Mouse (Mus musculus): ENCODE measurements around the gene Grrp1. TPM values are rescaled to one million over a fixed set of nuclear protein-coding genes. Genes with fewer than 3 reads are reported as not detected.

The Grrp1 gene
- total RNA-seq, 2 experiments from 2014 or later = not detected

DNA sequence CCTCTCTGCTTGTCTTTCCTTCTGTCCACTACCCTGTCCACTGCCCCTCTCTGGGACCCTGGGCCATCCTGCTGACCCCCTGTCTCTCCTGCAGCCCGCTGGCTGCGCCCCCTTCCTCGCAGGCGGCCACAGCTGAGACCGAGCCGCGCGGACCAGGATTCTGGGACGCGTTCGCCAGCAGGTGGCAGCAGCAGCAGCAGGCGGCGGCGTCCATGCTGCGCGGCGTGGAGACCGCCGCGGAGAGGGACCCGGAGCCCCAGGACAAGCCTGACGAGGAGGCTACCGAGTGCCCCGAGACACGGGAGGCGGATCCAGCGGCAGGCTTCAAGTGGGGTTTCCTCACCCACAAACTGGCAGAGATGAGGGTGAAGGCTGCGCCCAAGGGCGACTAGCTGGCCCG lies 4.3 kb downstream of the Grrp1 start:
- ATAC-seq (replicated peaks; ENCODE audit: low FRiP score, poor library complexity, severe bottlenecking) = peak; percentile 31; the same call in 1 of the 2 replicates

DNA sequence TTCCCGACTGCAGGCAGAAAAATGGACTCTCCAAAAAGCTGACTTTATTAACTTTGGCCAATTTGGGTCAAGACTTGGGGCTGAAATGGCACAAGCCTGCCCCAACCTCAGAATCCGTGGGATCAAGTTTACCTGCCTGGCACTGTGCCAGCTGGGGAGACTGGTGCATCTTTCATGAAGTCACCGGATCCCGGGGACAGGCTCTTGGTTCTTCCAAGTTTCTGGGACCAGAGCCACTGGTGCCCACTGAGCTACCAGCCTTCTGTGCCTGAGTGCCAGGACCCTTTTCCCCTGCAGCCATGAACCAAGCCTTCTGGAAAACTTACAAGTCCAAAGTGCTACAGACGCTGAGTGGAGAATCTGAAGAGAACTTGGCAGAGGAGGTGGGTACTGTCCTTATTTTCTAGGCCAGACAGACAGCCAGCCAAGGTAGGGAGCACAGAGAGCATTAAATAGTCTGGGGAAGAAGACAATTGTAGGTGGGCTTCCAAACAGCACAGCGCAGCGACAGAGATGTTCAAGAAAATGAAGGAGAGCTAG lies 7.1 kb downstream of the Grrp1 start, which contains the start of gene Gm30191:
Gm30191 (plus strand) TSS at position 217 of the 540 bp plus-strand sequence.
- ATAC-seq (replicated peaks; ENCODE audit: low FRiP score, poor library complexity, severe bottlenecking) = no peak

DNA sequence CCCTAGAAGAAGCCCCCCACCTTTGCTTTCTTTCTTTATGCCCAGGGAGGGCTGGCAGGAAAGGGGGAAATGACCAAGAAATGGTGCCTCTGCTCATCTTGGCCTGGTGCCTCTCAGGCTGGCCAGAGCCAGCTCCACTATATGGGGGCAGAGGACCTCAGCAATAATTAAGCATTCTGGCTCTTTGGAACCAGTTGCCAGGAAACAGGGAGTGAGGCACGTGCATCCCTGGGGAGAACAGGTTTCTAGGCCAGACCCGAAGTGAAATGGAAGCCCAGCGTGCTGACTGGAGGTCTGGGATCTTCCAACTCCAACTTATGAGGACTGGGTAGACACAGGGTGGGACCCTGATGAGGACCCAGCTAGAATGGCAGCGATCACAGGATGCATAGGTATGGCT lies 7.7 kb downstream of the Grrp1 start:
- no peak for ATAC-seq (replicated peaks; ENCODE audit: low FRiP score, poor library complexity, severe bottlenecking)

DNA sequence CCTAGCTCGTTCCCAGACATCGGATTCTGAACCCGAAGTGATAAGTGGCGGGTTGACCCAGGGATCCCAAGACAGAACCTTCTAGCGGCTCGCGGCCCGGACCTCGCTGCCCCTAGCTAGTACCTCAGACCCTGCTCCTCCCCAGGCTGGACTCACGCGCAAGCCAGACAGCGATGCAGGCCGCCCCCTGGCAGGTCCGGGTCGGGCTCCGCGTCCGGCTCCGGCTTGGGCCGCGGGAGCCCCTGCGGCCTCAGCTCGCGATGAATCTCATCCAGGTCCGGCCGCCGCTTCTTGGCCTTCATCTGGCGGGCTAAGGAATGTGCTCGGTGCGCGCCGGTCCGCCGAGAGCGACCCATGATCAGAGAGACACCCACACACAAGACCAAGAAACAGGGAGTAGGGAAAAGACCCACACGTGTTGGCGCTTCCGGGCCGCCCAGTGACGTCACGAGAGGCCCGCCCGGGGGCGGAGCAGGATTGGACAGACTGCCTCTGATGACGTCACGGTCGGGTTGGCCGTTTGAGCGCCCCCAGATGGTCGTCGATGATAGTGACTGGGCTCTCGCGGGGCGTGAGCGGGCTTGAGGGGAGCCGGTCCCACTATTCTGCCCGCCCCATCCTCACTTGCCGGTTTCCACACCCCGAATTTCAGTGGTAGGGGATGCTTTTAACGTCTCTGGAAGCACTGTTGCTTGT lies 8.6 kb downstream of the Grrp1 start, which contains the start of gene Zfp593:
Zfp593 (minus strand) TSS at position 445 of the 696 bp plus-strand sequence.
- peak; percentile 81 for ATAC-seq (replicated peaks; ENCODE audit: low FRiP score, poor library complexity, severe bottlenecking)

DNA sequence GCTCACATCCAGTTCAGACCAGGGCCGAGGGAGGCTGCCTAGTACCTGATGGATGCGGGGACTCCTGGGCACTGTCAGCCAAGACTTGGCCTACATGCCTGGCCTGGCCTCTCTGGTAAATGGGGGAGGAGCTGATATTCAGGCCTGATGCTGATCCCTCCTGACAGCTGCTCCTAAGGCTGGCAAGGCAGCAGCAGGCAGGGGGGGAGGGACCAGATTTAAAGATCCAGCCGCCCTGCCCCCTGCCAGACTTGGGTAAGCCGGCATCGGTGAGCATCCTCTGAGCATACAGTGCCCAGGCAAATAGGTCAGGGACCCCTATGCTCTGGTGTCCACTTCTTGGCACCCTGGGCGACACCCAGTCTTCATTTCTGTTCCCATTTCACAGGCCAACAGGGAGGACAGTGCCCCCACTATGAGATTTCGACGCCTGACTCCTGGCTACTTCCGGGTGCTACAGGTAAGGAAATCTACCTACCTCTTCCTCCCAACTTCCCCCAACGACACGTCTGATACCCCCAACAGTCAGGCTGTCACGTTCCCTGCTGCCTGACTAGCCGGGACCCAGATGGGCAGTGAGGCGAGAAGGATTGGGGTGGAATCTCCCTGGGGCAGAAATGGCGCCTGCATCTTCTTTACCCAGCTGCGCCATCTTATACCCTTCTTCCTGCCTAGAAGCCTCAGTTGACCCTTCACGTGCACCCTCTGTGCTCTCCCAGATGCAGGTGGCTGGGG lies 10.2 kb downstream of the Grrp1 start, which contains the start of gene E130218I03Rik:
E130218I03Rik (plus strand) TSS at position 147 of the 735 bp plus-strand sequence.
- no peak for ATAC-seq (replicated peaks; ENCODE audit: low FRiP score, poor library complexity, severe bottlenecking)

DNA sequence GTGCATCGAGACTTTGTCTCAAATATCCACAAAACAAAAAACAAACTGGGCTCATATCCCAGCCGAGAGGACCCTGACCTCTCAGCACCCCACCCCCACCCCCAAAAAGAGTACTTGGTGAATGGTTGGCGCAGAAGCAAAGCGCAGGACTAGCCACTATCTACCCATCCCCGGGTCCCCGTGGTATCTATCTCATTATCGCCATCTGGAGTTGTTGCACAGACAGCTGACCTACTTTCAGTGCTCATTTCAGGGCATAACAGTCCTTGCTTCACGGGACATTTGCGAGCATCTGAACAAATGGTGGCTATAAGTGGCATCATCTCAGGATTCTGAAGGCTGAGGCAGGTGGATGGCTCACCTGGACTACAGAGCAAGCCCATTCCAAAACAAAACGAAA lies 15.2 kb downstream of the Grrp1 start:
- no peak for ATAC-seq (replicated peaks; ENCODE audit: low FRiP score, poor library complexity, severe bottlenecking)

DNA sequence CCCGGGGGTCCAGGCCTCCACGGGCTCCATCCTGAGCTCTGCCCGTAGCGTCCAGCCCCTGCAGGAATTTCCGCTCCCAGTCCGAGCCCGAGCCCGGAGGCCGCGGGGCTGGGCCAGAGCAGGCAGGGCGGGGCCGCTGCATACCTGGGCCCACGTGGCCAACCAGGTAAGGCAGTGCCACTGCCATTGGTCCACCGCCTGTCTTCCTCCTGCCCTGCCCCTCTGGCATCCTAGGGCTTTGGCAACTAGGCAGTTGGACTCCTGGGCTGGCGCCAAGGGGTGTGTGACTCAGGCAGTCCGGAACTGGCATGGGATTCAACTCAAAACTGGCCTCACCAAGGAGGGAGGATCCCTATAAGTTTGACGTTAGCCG lies 15.6 kb downstream of the Grrp1 start, which contains the start of gene Cnksr1:
Cnksr1 (minus strand) TSS at position 121 of the 373 bp plus-strand sequence.
- 0 out of 2 replicates have a peak, but pooled peaks have one; percentile 16 for ATAC-seq (replicated peaks; ENCODE audit: low FRiP score, poor library complexity, severe bottlenecking)

DNA sequence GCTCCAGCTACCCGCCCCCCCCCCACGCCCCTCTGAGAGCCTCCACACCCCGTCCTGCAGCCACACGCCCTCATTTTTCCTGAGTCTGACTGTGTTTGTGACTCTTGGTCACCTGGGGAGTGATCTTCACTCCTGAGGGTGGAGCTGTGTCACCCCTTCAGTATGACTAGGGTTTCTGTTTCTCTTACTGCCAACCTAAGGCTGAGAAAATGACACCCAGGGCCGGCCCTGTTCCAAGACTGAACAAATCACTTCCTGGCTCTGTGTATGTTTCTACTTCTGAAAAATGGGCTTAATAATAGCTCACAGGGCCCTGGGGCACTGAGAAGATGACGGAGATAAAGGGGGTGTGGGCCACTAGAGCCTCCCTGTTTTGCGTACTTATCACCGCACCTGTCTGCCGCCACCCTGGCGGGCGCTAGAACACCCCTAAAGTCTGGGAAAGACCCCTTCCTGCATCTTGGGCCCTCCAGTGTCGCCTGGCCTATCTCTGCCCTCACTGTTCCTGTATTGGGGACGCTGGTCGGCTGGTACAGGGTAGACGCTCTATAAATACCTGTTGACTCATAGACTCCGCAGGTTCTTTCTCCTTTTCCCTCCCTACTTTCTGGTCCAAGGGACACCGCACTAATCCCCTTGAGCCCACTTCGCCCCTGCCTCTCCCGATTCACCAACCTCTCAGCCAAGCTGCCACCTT lies 16.2 kb downstream of the Grrp1 start:
- ATAC-seq (replicated peaks; ENCODE audit: low FRiP score, poor library complexity, severe bottlenecking) = no peak

DNA sequence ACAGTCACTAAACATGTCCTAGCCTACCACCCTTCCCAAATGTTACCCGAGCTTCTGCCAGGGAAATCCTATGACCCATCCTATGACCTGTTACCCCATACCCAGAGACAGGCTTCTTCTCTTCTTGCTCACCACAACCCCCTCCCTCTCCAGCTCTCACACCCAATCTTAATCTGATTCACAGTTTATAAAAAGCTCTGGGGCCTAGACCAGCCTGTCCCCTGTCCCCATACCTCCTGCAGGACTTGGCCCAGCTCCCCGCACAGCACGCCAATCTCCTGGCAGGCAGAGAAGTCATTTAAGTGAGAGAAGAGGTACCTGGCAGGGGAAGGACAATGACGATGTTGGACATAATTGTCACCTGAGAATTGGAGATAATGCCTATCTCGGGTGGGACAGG lies 19.0 kb downstream of the Grrp1 start:
- ATAC-seq (replicated peaks; ENCODE audit: low FRiP score, poor library complexity, severe bottlenecking) = no peak

DNA sequence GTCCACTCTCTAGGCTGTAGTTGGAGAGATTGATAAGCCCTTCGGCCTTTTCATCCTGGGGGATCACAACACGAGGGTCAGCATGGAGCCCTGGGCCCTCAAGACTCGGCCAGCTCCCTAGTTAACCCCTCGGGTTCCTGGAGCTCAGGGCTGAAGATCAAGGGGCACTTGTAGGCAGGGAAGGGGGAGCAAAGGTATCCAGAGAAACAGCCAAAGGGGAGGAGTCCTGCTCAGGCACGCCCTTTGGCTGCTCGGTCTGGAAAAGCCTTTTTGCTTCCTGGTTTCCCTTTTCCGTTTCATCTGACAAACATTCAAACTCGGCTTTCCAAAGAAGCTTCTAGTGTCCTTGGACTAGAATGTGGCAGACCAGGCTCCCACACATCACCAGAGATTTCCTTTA lies 23.5 kb downstream of the Grrp1 start:
- no peak for ATAC-seq (replicated peaks; ENCODE audit: low FRiP score, poor library complexity, severe bottlenecking)

DNA sequence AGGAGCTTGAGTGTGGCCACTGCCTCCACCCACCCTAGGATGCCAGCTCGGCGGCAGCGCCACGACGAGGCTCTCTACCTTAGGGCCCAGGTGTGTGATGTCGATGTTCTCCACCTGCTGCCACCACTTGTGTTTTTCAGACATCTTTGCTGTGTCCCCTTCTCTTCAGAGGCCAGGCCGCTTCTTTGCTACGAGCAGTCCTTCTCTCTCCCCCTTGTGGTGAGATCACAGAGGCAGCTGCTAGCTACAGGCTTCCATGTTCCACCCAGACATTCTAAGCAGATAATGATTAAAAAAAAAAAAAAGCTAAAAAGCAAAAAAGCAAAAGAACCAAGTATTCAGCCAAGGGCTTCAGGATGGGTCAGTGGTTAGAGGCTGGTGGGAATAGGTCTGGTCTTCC lies 26.7 kb downstream of the Grrp1 start, which contains the start of gene Catsper4:
Catsper4 (minus strand) TSS at position 190 of the 400 bp plus-strand sequence.
- no peak for ATAC-seq (replicated peaks; ENCODE audit: low FRiP score, poor library complexity, severe bottlenecking)

DNA sequence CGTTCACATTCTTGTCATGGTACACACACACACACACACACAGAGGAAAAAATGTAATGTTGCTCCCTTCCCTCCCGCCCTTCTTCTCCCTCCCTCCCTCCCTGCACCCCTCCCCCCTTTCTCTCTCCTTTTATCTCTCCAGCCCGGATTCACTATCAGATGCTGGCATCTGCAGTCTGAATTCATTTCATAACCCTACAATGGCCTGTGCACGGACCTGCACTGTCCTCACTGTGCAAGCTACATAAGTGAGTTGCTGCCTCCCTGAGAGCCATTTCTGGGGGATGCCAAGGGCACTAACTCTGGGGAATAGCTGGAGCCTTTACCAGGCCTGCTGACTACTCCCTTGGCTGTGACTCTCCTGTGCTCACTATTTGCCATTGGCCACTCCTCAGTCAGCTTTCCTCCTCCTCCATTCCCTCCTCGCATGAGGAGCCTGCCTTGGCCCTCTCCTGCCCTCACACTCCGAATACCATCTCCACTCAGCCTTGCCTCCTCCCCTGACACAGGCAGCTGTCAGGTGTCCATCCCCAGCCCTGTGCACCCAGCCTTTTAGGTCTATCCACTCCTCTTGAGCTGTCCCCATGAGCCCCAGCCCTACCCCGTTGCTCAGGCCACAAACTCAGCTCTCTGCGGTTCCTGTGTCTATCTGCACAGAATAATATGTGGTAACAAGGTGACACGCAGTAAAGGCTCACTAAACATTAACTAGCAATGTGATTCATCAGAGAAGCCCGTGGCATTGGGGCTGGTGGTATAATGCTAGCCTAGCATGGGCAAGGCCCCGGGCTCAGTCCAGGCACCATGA lies 30.9 kb downstream of the Grrp1 start:
- ATAC-seq (replicated peaks; ENCODE audit: low FRiP score, poor library complexity, severe bottlenecking) = no peak

DNA sequence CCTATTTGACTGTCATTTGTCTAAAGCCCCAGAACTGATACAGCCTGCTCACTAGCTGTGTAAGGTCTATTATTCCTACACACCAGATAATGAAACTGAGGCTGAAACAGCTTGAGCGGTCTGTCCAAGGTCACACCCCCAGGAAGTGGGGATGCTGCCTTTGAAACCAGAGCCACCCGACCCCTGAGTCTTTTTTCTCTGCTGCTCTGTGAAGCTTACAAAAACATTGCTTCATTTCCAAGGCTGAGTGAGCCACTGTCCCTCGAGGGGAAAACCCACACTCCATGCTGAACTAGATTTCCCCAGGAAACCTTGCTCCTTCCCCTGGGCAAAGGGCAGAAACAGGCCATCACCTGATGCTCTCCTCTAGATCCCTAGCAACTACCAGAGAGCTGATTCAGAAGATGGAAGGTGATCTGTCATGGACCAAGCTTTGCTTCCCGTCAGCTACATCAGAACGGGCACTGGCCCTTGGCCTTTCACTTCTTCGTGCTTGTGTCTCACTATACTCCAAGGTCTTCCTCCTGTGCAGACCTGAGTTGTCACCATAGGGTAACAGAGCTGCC lies 47.3 kb downstream of the Grrp1 start:
- ATAC-seq (replicated peaks; ENCODE audit: low FRiP score, poor library complexity, severe bottlenecking) = no peak

DNA sequence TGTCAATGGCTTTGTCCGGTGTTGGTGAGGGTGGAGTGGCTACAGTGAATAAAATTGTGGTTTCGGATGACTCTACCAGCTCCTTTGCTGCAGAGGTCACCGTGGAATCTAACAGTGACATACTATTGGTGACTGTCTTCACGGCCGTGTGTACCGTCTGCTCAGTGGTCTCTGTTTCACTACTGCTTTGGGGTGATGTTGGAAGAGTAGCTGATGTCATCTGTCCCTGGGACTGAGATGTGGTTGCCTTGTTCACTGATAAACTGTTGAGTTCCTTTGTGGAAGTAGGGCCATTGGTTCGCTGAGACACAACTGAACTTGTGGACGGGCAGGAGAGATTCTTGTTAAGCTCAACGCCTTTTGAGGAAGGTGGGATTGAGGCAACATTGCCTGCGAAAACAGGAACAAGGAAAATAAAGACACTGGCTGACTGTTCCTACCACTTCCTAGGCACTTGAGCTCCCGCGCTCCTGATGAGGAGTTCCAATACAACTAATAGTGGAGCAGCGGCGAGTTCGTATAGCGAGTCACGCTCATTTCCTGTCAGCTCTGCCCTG lies 50.5 kb downstream of the Grrp1 start:
- ATAC-seq (replicated peaks; ENCODE audit: low FRiP score, poor library complexity, severe bottlenecking) = no peak

DNA sequence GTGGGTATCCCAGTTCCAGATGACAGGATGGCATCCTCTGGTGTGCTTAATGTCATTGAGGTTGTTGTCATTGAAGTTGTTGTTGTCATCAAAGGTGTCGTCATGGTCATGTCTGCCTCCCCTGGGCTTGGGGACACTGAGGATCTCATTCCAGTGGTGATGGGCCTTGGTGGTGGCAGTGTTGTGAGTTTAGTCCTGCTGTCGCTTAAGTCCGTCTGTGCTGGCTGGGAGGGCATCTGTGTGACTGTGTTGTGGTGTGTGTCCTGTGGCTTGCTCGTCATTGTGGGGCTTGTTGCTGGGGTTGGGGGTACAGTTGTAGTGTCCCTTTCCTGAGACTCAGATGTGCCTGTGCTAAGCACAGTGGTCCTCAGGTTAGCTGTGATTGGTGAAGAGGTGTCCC lies 51.0 kb downstream of the Grrp1 start, which contains the start of gene Gm7534:
Gm7534 (minus strand) TSS at position 101 of the 400 bp plus-strand sequence.
- no peak for ATAC-seq (replicated peaks; ENCODE audit: low FRiP score, poor library complexity, severe bottlenecking)
